Mouse (Mus musculus): ENCODE data around the gene Prss50. TPM values are rescaled to one million over a fixed set of nuclear protein-coding genes. Genes with fewer than 3 reads are reported as not detected.
"Not testable (repeated sequence)": the region's sequence is repeated elsewhere in the genome, so short reads cannot be mapped to it uniquely, and the experiment has no call there.

Prss50 gene
- polyA plus RNA-seq (2012; ENCODE audit: insufficient read depth, low replicate concordance), result 0.70 TPM in 1 of 2 replicates, not detected in the other

DNA sequence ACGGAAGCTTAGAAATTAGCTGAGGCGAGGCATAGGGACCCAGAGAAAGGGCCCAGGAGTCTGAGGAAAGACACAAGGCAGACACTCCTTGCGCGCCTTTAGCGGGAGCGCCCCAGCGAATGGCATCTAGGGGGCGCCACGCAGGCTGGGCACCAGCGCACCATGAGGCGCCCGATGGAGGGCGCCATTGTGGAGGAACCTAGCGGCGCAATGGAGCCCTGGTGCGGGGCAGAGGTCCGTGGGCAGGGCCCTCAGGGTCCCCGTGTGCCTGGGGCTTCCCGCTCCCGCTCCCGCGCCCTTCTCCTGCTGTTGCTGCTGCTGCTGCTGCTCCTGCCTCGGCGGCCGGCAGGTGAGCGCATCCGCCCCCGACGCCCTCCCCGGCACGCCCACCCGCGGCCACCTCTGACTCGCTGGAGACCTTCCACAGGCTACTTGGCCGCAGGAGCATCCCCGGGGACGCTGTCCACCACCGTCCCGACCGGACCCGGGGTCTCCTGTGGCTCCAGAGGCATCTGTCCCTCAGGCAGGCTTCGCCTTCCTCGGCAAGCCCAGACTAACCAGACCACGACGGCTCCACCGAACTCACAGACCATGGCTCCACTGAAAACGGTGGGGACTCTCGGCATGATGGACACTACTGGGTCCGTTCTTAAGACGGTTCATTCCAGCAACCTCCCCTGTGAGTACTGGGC lies at the start of gene Prss50:
Prss50 (plus strand) TSS at position 187 of the 692 bp plus-strand sequence.
- no peaks in the 10 kb centered on the region; the same call in 1 of the 2 replicates for H3K9me3 ChIP-seq
- H3K4me1 ChIP-seq, result peaks cover 12% of the 10 kb centered on the region
- H3K36me3 ChIP-seq (replicated peaks; ENCODE audit: low read length), result no peaks in the 10 kb centered on the region
- TF ChIP-seq FLI1 (IDR thresholded peaks at IDR 0.05; ENCODE audit: low read length) (no peak), GATA1 (IDR thresholded peaks at IDR 0.05; ENCODE audit: borderline replicate concordance, low read length) (no peak)
- peaks cover 66% of the 10 kb centered on the region for H3K27me3 ChIP-seq (replicated peaks)
- H3K4me3 ChIP-seq (replicated peaks), result peak within 1 kb of the TSS; percentile 48

DNA sequence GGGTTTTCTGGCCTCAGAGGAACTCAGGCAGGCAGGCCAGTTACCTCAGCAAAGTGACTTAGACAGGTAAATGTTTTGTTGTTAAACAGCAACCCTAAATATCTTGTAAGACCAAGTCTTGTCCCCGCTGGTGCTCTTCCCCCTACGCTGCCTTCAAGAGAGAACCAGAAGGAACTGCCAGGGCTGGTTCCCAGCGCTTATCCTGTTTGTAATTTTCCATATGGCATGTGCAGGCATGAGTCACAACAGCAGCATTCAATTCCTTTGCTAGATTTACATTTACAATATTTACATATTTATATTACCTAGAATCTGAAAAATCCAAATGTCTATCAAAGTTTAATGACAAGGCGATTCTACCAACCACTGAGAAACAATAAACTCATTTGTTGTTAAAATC lies 47.7 kb upstream of the Prss50 start:
- TF ChIP-seq FLI1 (IDR thresholded peaks at IDR 0.05; ENCODE audit: low read length) (no peak), GATA1 (IDR thresholded peaks at IDR 0.05; ENCODE audit: borderline replicate concordance, low read length) (no peak)
- Histone ChIP-seq H3K4me3 (replicated peaks) (no peak overlapping the region), H3K9me3 (peaks cover 13% of the 10 kb centered on the region), H3K27me3 (replicated peaks) (peaks cover 27% of the 10 kb centered on the region), H3K4me1 (peaks cover 4% of the 10 kb centered on the region; the same call in 1 of the 2 replicates), H3K36me3 (replicated peaks; ENCODE audit: low read length) (no peaks in the 10 kb centered on the region)

DNA sequence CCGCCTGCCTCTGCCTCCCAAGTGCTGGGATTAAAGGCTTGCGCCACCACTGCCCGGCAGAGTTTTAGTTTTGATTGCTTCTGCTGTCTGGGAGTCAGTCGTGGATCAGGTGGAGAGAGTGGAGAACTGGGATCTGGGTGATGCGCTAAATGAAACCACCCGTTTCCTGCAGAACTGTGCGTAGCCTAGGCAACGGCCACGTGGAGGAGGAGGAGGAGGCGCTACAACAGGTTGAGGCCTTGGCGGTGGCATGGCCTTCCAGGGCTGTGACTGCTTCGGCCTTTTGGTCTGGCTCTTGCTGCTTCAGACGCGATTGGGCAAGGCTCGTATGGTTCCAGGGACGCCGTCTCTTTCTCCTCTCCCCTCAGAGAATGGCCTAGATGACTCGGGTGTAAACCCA lies 44.0 kb upstream of the Prss50 start, which contains the start of gene Prss44:
Prss44 (plus strand) TSS at position 206 of the 400 bp plus-strand sequence.
- H3K4me1 ChIP-seq, result peaks cover 4% of the 10 kb centered on the region; the same call in 1 of the 2 replicates
- peaks cover 3% of the 10 kb centered on the region; the same call in 1 of the 2 replicates for H3K9me3 ChIP-seq
- no peaks in the 10 kb centered on the region for H3K36me3 ChIP-seq (replicated peaks; ENCODE audit: low read length)
- peaks cover 51% of the 10 kb centered on the region for H3K27me3 ChIP-seq (replicated peaks)
- peak within 1 kb of the TSS; percentile 72 for H3K4me3 ChIP-seq (replicated peaks)
- TF ChIP-seq FLI1 (IDR thresholded peaks at IDR 0.05; ENCODE audit: low read length) (no peak), GATA1 (IDR thresholded peaks at IDR 0.05; ENCODE audit: borderline replicate concordance, low read length) (no peak)

DNA sequence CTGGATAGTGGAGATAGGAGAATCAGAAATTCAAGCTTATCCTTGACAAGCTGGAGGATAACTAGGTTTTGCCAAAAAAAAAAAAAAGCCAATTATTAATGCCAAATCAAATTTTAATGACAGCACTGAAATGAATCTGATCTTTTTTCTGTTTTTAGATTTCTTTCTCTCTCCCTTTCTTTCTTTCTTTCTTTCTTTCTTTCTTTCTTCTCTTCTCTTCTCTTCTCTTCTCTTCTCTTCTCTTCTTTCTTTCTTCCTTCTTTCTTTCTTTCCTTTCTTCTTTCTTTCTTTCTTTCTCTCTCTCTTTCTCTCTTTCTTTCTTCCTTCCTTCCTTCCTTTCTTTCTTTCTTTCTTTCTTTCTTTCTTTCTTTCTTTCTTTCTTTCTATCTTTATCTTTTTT lies 37.2 kb upstream of the Prss50 start:
- peaks cover 74% of the 10 kb centered on the region for H3K27me3 ChIP-seq (replicated peaks)
- not testable (repeated sequence) for H3K9me3 ChIP-seq; H3K4me1 ChIP-seq; H3K4me3 ChIP-seq (replicated peaks); H3K36me3 ChIP-seq (replicated peaks; ENCODE audit: low read length)

DNA sequence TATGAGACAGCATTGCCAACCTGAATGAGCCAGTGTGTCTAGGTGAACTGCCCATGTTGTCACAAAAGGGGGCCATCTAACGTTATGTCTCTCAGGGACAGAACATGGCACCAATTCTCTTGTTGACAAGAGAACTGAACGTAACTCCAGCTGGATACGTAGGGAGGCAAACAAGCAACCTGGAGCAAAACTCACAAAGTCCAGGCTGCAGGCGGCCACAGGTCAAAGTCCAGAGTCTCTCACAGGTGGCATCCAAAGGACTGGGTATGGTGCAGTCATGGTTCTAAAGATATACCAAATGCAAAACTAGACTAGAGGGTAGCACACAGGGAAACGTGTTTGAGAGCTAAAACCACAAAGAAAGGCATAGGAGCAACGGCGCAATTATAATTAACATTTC lies 36.3 kb upstream of the Prss50 start:
- H3K36me3 ChIP-seq (replicated peaks; ENCODE audit: low read length), result no peaks in the 10 kb centered on the region
- peaks cover 67% of the 10 kb centered on the region for H3K27me3 ChIP-seq (replicated peaks)
- H3K9me3 ChIP-seq, result peaks cover 4% of the 10 kb centered on the region
- TF ChIP-seq FLI1 (IDR thresholded peaks at IDR 0.05; ENCODE audit: low read length) (no peak), GATA1 (IDR thresholded peaks at IDR 0.05; ENCODE audit: borderline replicate concordance, low read length) (no peak)
- peaks cover 13% of the 10 kb centered on the region for H3K4me1 ChIP-seq
- no peak overlapping the region for H3K4me3 ChIP-seq (replicated peaks)

DNA sequence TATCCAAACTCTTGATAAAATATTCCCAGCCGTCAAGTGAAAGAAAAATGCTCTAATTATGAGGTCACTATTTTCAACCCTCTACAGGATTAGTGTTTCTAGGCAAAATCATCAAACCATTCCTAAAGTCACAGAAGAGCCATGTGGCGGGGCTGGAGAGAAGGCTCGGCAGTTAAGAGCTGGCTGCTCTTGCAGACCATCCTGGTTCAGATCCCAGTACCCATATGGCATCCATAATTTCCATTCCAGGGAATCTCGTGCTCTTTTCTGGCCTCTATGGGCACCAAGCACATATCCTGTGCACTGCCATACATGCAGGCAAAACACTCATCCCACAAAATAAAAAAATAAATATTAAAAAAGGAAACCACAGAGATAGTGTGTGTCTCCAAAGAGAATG lies 32.3 kb upstream of the Prss50 start:
- peaks cover 13% of the 10 kb centered on the region for H3K4me1 ChIP-seq
- TF ChIP-seq GATA1 (IDR thresholded peaks at IDR 0.05; ENCODE audit: borderline replicate concordance, low read length) (no peak), FLI1 (IDR thresholded peaks at IDR 0.05; ENCODE audit: low read length) (no peak)
- no peak overlapping the region for H3K4me3 ChIP-seq (replicated peaks)
- H3K36me3 ChIP-seq (replicated peaks; ENCODE audit: low read length), result no peaks in the 10 kb centered on the region
- H3K9me3 ChIP-seq, result peaks cover 4% of the 10 kb centered on the region
- H3K27me3 ChIP-seq (replicated peaks), result peaks cover 70% of the 10 kb centered on the region

DNA sequence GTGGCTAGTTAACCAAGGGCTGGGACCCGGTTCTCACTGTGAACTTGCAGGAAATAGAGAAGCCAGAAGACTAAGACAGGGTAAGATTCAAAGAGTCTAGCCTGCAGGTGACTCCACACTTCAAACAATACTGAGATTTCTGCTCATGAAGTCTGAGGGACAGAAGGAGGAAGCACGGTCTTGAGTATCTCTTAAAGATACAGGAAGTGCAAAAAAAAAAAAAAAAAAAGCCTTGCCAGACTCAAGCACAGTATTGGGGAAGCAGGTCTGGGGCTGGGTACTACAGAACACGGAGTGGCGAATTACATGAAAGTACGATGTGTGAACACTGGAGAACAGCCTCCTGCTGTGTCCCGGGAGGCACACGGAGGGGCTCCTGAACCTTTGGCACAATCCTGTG lies 31.9 kb upstream of the Prss50 start:
- TF ChIP-seq FLI1 (IDR thresholded peaks at IDR 0.05; ENCODE audit: low read length), result no peak
- TF ChIP-seq GATA1 (IDR thresholded peaks at IDR 0.05; ENCODE audit: borderline replicate concordance, low read length), result no peak
- Histone ChIP-seq H3K9me3 (peaks cover 4% of the 10 kb centered on the region), H3K4me1 (peaks cover 13% of the 10 kb centered on the region), H3K36me3 (replicated peaks; ENCODE audit: low read length) (no peaks in the 10 kb centered on the region), H3K27me3 (replicated peaks) (peaks cover 74% of the 10 kb centered on the region), H3K4me3 (replicated peaks) (no peak overlapping the region)

DNA sequence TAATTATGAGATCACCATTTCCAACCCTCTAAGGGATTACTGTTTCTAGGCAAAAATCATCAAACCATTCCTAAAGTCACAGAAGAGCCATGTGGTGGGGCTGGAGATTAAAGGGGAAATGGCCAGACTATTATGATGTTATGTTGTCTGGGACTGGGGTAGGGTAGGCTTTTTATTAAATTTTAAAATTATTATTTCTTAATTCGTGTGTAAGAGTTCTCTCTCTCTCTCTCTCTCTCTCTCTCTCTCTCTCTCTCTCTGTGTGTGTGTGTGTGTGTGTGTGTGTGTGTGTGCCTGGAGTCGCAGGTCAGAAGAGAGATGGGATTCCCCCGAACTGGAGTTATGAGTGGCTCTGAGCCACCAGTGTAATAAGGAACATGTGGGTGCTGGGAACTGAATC lies 31.4 kb upstream of the Prss50 start, which contains the start of gene Prss43:
Prss43 (plus strand) TSS at position 301 of the 400 bp plus-strand sequence.
- no peak within 1 kb of the TSS for H3K4me3 ChIP-seq (replicated peaks)
- no peaks in the 10 kb centered on the region for H3K36me3 ChIP-seq (replicated peaks; ENCODE audit: low read length)
- TF ChIP-seq GATA1 (IDR thresholded peaks at IDR 0.05; ENCODE audit: borderline replicate concordance, low read length) (no peak), FLI1 (IDR thresholded peaks at IDR 0.05; ENCODE audit: low read length) (no peak)
- H3K9me3 ChIP-seq, result peaks cover 4% of the 10 kb centered on the region
- H3K27me3 ChIP-seq (replicated peaks), result peaks cover 75% of the 10 kb centered on the region
- H3K4me1 ChIP-seq, result peaks cover 13% of the 10 kb centered on the region

DNA sequence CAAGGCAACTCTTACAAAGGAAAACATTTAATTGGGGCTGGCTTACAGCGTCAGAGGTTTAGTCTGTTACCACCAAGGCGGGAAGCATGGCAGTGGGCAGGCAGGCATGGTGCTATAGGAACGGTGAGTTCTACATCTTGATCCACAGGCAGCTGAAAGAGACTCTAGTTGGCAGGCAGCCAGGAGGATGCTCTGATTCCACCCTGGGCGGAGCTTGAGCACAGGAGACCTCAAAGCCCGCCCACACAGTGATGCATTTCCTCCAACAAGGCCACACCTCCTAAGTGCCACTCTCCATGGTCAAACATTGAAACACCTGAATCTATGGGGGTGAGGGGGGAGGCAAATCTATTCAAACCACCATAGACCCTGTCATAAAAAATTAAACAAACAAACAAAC lies 24.7 kb upstream of the Prss50 start:
- Histone ChIP-seq H3K4me1 (no peaks in the 10 kb centered on the region; the same call in 1 of the 2 replicates), H3K4me3 (replicated peaks) (no peak overlapping the region), H3K27me3 (replicated peaks) (peaks cover 57% of the 10 kb centered on the region), H3K9me3 (no peaks in the 10 kb centered on the region), H3K36me3 (replicated peaks; ENCODE audit: low read length) (no peaks in the 10 kb centered on the region)
- TF ChIP-seq FLI1 (IDR thresholded peaks at IDR 0.05; ENCODE audit: low read length) (no peak), GATA1 (IDR thresholded peaks at IDR 0.05; ENCODE audit: borderline replicate concordance, low read length) (no peak)

DNA sequence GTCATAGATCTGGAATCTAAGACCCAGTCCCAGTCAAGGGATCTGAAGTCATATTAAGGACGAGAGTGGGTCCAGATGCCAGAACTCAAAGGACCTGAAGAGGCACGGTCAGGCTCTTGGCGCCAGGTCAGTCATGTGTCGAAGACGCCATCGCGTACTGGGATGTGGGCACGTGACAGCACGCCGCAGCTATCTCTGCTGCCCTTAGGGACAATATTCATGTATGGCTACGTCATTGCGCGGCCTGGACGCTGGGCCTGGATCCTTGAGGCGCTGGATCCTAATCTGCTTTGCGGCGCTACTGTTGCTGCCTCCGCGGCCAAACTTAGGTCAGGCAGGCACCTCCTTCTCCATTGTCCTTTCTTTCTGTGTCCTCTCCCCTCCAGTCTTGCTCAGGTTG lies 23.4 kb upstream of the Prss50 start, which contains the start of gene Prss45:
Prss45 (plus strand) TSS at position 178 of the 400 bp plus-strand sequence.
- Histone ChIP-seq H3K36me3 (replicated peaks; ENCODE audit: low read length) (no peaks in the 10 kb centered on the region), H3K4me1 (no peaks in the 10 kb centered on the region; the same call in 1 of the 2 replicates), H3K27me3 (replicated peaks) (peaks cover 55% of the 10 kb centered on the region), H3K9me3 (no peaks in the 10 kb centered on the region), H3K4me3 (replicated peaks) (peak within 1 kb of the TSS; percentile 51)
- TF ChIP-seq GATA1 (IDR thresholded peaks at IDR 0.05; ENCODE audit: borderline replicate concordance, low read length) (no peak), FLI1 (IDR thresholded peaks at IDR 0.05; ENCODE audit: low read length) (no peak)
